ENCODE assay signal across 10 mouse cellular contexts in genomic region chr9:51727960-51728359, GRCm38 (mm10). TPM values are rescaled to one million over a fixed set of nuclear protein-coding genes. Genes with fewer than 3 reads are reported as not detected.
DNase-seq lines count a peak whose midpoint lies in the region; ATAC-seq and TF ChIP-seq lines count a peak whose summit lies in the region.
"Had no signal": no experiment of that assay in that cellular context is flagged by ENCODE, and none has a peak within 500 bp of the region (broad histone marks: within the 10 kb centered on the region; RNA-seq: fewer than 3 reads in every experiment).

No protein-coding gene starts in this region.

- H3K27ac ChIP-seq in kidney, adult 2 months (ENCODE audit: insufficient read depth, low read depth, low read length) = no peak overlapping the region
- no peak overlapping the region for H3K27ac ChIP-seq in thymus, adult 2 months (ENCODE audit: control insufficient read depth, insufficient read depth, low read length)
- H3K27ac ChIP-seq in forebrain, embryonic 11.5 days (ENCODE audit: low read depth, low read length) = no peak overlapping the region
- H3K27ac ChIP-seq: limb, embryonic 12.5 days had no signal

- no peak for TF ChIP-seq POLR2A in kidney, adult 2 months (IDR thresholded peaks at IDR 0.05; ENCODE audit: low read depth, low read length)
- TF ChIP-seq POLR2A in lung, adult 2 months (IDR thresholded peaks at IDR 0.05; ENCODE audit: borderline replicate concordance, extremely low read depth, low read depth, low read length) = no peak
- TF ChIP-seq POLR2A in thymus, adult 2 months (IDR thresholded peaks at IDR 0.05; ENCODE audit: control insufficient read depth, extremely low read depth, insufficient read depth, low read length, poor library complexity) = no peak

- no peaks in the 10 kb centered on the region for H3K27me3 ChIP-seq in kidney, adult 2 months (replicated peaks; ENCODE audit: control insufficient read depth, insufficient read depth, low read length)
- no peaks in the 10 kb centered on the region for H3K27me3 ChIP-seq in thymus, adult 2 months (ENCODE audit: control insufficient read depth, insufficient read depth, low read length)
- H3K27me3 ChIP-seq in forebrain, embryonic 11.5 days (ENCODE audit: control insufficient read depth, insufficient read depth, low read length) = no peaks in the 10 kb centered on the region
- H3K27me3 ChIP-seq: limb, embryonic 12.5 days had no signal

- WGBS in kidney, adult 2 months = 41% methylated on average over 6 of the region's 6 CpGs
- WGBS in lung, adult 2 months = 15% methylated on average over 6 of the region's 6 CpGs
- 43% methylated on average over 6 of the region's 6 CpGs for WGBS in thymus, adult 2 months
- WGBS in forebrain, embryonic 11.5 days = 66% methylated on average over 6 of the region's 6 CpGs

- no peak overlapping the region for H3K4me2 ChIP-seq in forebrain, embryonic 11.5 days (ENCODE audit: low read depth, low read length, severe bottlenecking)
- H3K4me2 ChIP-seq: limb, embryonic 12.5 days had no signal

- no peak for TF ChIP-seq CTCF in kidney, adult 2 months (conservative IDR thresholded peaks at IDR 0.05; ENCODE audit: insufficient read depth, insufficient read length, low read depth, low read length)
- no peak for TF ChIP-seq CTCF in lung, adult 2 months (IDR thresholded peaks at IDR 0.05; ENCODE audit: insufficient read depth, low read length)
- no peak for TF ChIP-seq CTCF in thymus, adult 2 months (IDR thresholded peaks at IDR 0.05; ENCODE audit: borderline replicate concordance, control insufficient read depth, extremely low read depth, insufficient read depth, low read length, poor library complexity)

- peak; percentile 22 for DNase-seq in kidney, postnatal 14 days
- DNase-seq in kidney, adult 2 months = no peak
- peak; percentile 70 for DNase-seq in adrenal gland, postnatal 10 days
- DNase-seq in lung, adult 2 months = peak; percentile 17
- DNase-seq in urinary bladder, adult 18-20 months (ENCODE audit: low spot score in 2 of 2) = peak; percentile 45 to 78
- DNase-seq in thymus, adult 2 months = no peak
- no peak for DNase-seq in forebrain, embryonic 11.5 days (ENCODE audit: low spot score)
- no peak for DNase-seq in retina, embryonic 14.5 days (ENCODE audit: low spot score)
- DNase-seq: cerebellum, postnatal 36 days had no signal

- ATAC-seq in forebrain, embryonic 11.5 days (replicated peaks; ENCODE audit: low FRiP score) = no peak

- H3K36me3 ChIP-seq in kidney, adult 2 months (ENCODE audit: control insufficient read depth, insufficient read depth, low read length) = no peaks in the 10 kb centered on the region
- H3K36me3 ChIP-seq in thymus, adult 2 months (ENCODE audit: control insufficient read depth, insufficient read depth, low read length) = no peaks in the 10 kb centered on the region
- no peaks in the 10 kb centered on the region for H3K36me3 ChIP-seq in forebrain, embryonic 11.5 days (ENCODE audit: control insufficient read depth, insufficient read depth, low read length)
- H3K36me3 ChIP-seq: limb, embryonic 12.5 days had no signal

- no peak overlapping the region for H3K9ac ChIP-seq in forebrain, embryonic 11.5 days (ENCODE audit: low read length)
- H3K9ac ChIP-seq: limb, embryonic 12.5 days had no signal

- H3K4me3 ChIP-seq in kidney, adult 2 months (ENCODE audit: insufficient read depth, low read depth, low read length) = no peak overlapping the region
- H3K4me3 ChIP-seq in lung, adult 2 months (replicated peaks; ENCODE audit: extremely low read depth, low read depth, low read length) = no peak overlapping the region
- H3K4me3 ChIP-seq in thymus, adult 2 months (ENCODE audit: control insufficient read depth, insufficient read depth, low read length) = no peak overlapping the region
- no peak overlapping the region for H3K4me3 ChIP-seq in forebrain, embryonic 11.5 days (ENCODE audit: low read depth, low read length)
- H3K4me3 ChIP-seq: limb, embryonic 12.5 days had no signal

- no peaks in the 10 kb centered on the region for H3K9me3 ChIP-seq in forebrain, embryonic 11.5 days (ENCODE audit: control insufficient read depth, low read length)
- H3K9me3 ChIP-seq: limb, embryonic 12.5 days had no signal

- H3K4me1 ChIP-seq in kidney, adult 2 months (ENCODE audit: control insufficient read depth, insufficient read depth, low read length) = no peaks in the 10 kb centered on the region
- H3K4me1 ChIP-seq in lung, adult 2 months (ENCODE audit: control insufficient read depth, insufficient read depth, low read length) = peaks cover 6% of the 10 kb centered on the region
- no peaks in the 10 kb centered on the region for H3K4me1 ChIP-seq in thymus, adult 2 months (replicated peaks; ENCODE audit: control insufficient read depth, insufficient read depth, low read length)
- no peaks in the 10 kb centered on the region for H3K4me1 ChIP-seq in forebrain, embryonic 11.5 days (replicated peaks; ENCODE audit: control insufficient read depth, insufficient read depth, low read length)
- H3K4me1 ChIP-seq: limb, embryonic 12.5 days had no signal

RNA-seq across cellular contexts. Expression of gene Arhgap20, which starts 37.2 kb away (rescaled TPM):
- polyA plus RNA-seq in kidney, adult 2 months (2012; rRNA removed) = 0.09 and 0.11 TPM in 2 replicates
- 1 to 10 TPM; 3.5 to 5.0 TPM for total RNA-seq in adrenal gland, postnatal 10 days (2021)
- polyA plus RNA-seq in lung, adult 2 months (2012; rRNA removed) = 1.1 and 1.5 TPM in 2 replicates
- polyA plus RNA-seq in thymus, adult 2 months (2012; rRNA removed) = 1.2 TPM in 2 replicates
- polyA plus RNA-seq in forebrain, embryonic 11.5 days (2014; fragmentation: Nextera tagmentation; extraction: Ambion mirVana) = 4.6 and 5.6 TPM in 2 replicates

Comparison
In these comparisons a context has a peak if more than half of its experiments do, and no peak if none do; other contexts are left out.
1. DNase-seq: peak in kidney, postnatal 14 days (single experiment), adrenal gland, postnatal 10 days (single experiment), lung, adult 2 months (single experiment) and urinary bladder, adult 18-20 months (2 of 2); none in kidney, adult 2 months (single experiment), thymus, adult 2 months (single experiment), forebrain, embryonic 11.5 days (single experiment) and retina, embryonic 14.5 days (single experiment).